Mouse (Mus musculus) kidney, embryonic 15.5 days (tissue): ENCODE measurements around the gene Caml. TPM values are rescaled to one million over a fixed set of nuclear protein-coding genes. Genes with fewer than 3 reads are reported as not detected.
A peak's percentile ranks its signal among the peaks of the same experiment; 100 is the strongest.
"Not testable (repeated sequence)": the region's sequence is repeated elsewhere in the genome, so short reads cannot be mapped to it uniquely, and the experiment has no call there.

Source experiments
- ATAC-seq: fragments of 200-750 bp; cut with Nextera tagmentation; replicated peaks from 2 replicates; pipeline ENCODE4 v1.8.0; 2017; ENCODE audit warnings: moderate TSS enrichment; ENCODE audit not compliant: low FRiP score
- H3K27ac ChIP-seq: fragments of 300-500 bp; sonication (generic); 2 replicates; pipeline ENCODE4 v1.5.1; 2015; ENCODE audit warnings: mild to moderate bottlenecking, inconsistent platforms
- H3K27me3 ChIP-seq: fragments of 300-500 bp; sonication (generic); 2 replicates; pipeline ENCODE4 v1.6.1; 2015; ENCODE audit warnings: inconsistent platforms
- H3K36me3 ChIP-seq: fragments of 300-500 bp; sonication (generic); 2 replicates; pipeline ENCODE4 v1.6.1; 2015; ENCODE audit warnings: inconsistent platforms
- H3K4me1 ChIP-seq: fragments of 300-500 bp; sonication (generic); 2 replicates; pipeline ENCODE4 v1.6.1; 2015; ENCODE audit warnings: inconsistent platforms
- H3K4me2 ChIP-seq: fragments of 300-500 bp; sonication (generic); 2 replicates; pipeline ENCODE4 v1.6.1; 2015; ENCODE audit warnings: moderate library complexity, mild to moderate bottlenecking, inconsistent platforms
- H3K4me3 ChIP-seq: fragments of 300-500 bp; sonication (generic); replicated peaks from 2 replicates; pipeline ENCODE4 v1.5.1; 2015; ENCODE audit warnings: mild to moderate bottlenecking, inconsistent platforms
- H3K9ac ChIP-seq: fragments of 300-500 bp; sonication (generic); 2 replicates; pipeline ENCODE4 v1.6.1; 2015; ENCODE audit warnings: mild to moderate bottlenecking, inconsistent platforms
- H3K9me3 ChIP-seq: fragments of 300-500 bp; sonication (generic); replicated peaks from 2 replicates; pipeline ENCODE4 v1.6.1; 2016; ENCODE audit warnings: inconsistent platforms
- WGBS: fragments of 180-500 bp; shearing (Covaris S2); methylation state at CpG from one replicate; pipeline ENCODE4 v1.1.7; 2015; ENCODE audit warnings: mixed read lengths; 5-methylcytosine and 5-hydroxymethylcytosine counted together
- polyA plus RNA-seq: library from polyadenylated mRNA; unstranded; fragments of >200 nt; fragmentation: Nextera tagmentation; extraction: Ambion mirVana; gene quantifications from 2 replicates; pipeline ENCODE4 v1.2.1, GENCODE M21; 2015

Gene Caml
- polyA plus RNA-seq, 1 experiment from 2014 or later = 60.7 TPM

DNA sequence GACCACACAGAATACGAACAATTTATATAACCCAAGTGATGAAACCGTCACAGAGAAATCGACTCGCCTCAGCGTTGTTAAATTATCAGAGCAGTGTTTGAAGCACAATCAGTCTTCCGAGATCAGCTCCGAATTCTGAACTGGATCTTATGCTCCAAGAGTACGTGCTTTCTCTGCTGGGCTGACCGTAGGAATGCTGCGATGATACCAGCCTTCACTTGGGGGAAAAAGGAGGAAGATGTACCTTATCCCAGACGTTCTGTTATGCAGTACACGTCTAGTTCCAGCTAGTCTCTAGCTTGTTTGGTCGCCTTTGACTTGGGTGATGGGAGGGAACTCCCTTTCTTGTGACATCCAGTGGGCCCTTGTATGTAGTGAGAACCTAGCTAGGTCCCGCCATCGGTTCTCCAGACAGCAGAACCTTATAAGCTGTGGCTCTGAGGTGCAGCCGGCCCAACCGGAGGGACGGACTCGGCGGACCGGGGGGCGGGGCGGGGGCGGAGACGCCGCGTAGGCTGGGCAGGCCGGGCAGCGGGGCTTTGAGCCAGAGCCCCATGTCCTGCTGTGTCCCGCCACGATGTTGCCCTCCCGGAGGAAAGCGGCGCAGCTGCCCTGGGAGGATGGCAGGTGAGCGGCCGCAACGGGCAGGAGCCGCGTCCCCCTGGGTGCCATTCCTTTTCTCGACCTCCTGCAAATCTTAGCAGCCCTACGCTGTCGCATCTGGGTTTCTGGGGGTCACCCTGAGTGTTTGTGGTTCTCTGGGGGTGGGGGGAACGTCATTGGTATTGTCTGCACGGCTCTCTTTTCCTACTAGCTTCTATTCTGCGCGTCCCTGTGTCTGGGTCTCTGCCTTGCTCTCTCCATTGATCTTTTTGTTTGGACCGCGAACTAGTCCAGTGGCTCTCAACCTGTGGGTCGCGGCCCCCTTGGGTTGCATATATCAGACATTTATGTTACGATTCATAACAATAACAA is 23.0 kb upstream of the Caml start, which contains the start of gene B4galt7:
Gene B4galt7, plus strand, starts transcription at position 331 of the 975 bp plus-strand sequence.
- WGBS = 11% methylated on average over 47 of the region's 51 CpGs
- peaks cover 50% of the 10 kb centered on the region for H3K36me3 ChIP-seq
- peak; percentile 93 for ATAC-seq

DNA sequence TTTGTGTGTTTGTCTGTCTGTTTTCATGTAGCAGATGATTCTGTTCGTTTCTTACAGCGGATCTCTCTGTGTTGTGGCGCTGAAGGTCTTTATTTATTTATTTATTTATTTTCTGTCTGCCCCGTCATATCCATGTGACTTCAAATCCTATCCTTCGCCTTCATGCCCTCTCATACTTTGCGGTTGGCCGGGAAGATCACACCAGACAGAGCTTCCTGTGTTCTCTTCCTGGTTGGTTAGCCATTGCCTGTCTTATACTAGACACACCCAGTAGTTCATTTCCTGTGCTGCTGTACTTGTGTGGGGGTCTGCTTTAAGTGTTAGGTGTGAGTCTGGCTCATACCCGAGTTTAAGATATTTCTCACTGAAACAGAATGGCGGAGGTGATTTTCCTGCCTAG is 22.1 kb upstream of the Caml start:
- Histone ChIP-seq H3K9me3 (no peaks in the 10 kb centered on the region), H3K4me2 (peak overlapping the region; percentile 70), H3K27me3 (no peaks in the 10 kb centered on the region), H3K9ac (peak overlapping the region; percentile 88), H3K36me3 (peaks cover 46% of the 10 kb centered on the region), H3K4me1 (peaks cover 18% of the 10 kb centered on the region), H3K4me3 (peak overlapping the region; percentile 83), H3K27ac (no peak overlapping the region)
- 15% methylated on average over 9 of the region's 9 CpGs for WGBS
- no peak for ATAC-seq

More for the DNA sequence above, 23.0 kb upstream of the Caml start, which contains the start of gene B4galt7:
- H3K9me3 ChIP-seq = no peaks in the 10 kb centered on the region
- no peaks in the 10 kb centered on the region for H3K27me3 ChIP-seq
- H3K27ac ChIP-seq = peak within 1 kb of the TSS; percentile 49; the same call in 1 of the 2 replicates
- H3K4me3 ChIP-seq = peak within 1 kb of the TSS; percentile 83
- peak within 1 kb of the TSS; percentile 70 for H3K4me2 ChIP-seq
- H3K9ac ChIP-seq = peak within 1 kb of the TSS; percentile 88
- peaks cover 18% of the 10 kb centered on the region for H3K4me1 ChIP-seq

DNA sequence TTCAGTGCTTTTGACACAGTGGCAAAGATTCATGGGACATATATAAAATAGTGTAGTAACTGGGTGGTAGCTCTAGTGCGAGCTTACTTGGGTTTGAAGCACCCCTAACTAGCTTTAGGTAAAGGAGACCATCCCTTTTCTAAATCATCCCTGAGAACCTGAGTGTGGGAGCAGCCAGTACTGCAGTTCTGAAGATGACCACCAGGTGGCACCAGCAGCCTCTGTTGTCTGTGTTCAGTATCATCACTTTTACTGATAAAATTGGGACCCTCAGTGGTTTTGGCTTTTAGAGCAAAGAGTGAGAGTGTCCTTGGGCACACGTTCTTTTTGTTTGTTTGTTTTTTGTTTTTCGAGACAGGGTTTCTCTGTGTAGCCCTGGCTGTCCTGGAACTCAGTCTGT is 21.2 kb upstream of the Caml start:
- WGBS = 2% methylated on average over 3 of the region's 3 CpGs
- Histone ChIP-seq H3K9me3 (no peaks in the 10 kb centered on the region), H3K4me2 (no peak overlapping the region), H3K36me3 (peaks cover 45% of the 10 kb centered on the region), H3K27ac (no peak overlapping the region), H3K27me3 (no peaks in the 10 kb centered on the region), H3K9ac (no peak overlapping the region), H3K4me3 (no peak overlapping the region), H3K4me1 (peaks cover 18% of the 10 kb centered on the region)
- ATAC-seq = no peak

DNA sequence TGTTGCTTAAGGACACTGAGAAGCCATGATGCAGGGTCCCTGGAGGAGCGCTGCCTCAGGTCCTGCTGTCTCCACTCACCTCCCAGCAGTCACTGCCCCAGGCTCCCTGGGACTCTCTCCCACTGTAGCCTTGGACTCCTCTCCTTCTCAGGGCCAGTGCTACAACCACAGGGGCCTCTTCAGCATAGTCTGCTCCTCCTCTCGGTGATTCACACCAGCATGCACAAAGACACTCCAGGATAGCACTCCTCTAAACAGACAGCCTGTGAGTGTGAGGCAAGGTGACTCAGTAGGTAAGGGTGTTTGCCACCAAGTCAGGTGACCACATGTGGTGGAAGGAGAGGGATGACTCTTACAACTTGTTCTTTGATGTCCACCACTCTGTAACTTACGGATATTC is 18.2 kb upstream of the Caml start:
- no peaks in the 10 kb centered on the region for H3K27me3 ChIP-seq
- ATAC-seq = no peak
- H3K9ac ChIP-seq = no peak overlapping the region
- no peak overlapping the region for H3K4me3 ChIP-seq
- WGBS = 92% methylated on average over 3 of the region's 3 CpGs
- H3K9me3 ChIP-seq = no peaks in the 10 kb centered on the region
- H3K36me3 ChIP-seq = peaks cover 55% of the 10 kb centered on the region
- H3K4me1 ChIP-seq = peaks cover 12% of the 10 kb centered on the region
- no peak overlapping the region for H3K27ac ChIP-seq
- no peak overlapping the region for H3K4me2 ChIP-seq

DNA sequence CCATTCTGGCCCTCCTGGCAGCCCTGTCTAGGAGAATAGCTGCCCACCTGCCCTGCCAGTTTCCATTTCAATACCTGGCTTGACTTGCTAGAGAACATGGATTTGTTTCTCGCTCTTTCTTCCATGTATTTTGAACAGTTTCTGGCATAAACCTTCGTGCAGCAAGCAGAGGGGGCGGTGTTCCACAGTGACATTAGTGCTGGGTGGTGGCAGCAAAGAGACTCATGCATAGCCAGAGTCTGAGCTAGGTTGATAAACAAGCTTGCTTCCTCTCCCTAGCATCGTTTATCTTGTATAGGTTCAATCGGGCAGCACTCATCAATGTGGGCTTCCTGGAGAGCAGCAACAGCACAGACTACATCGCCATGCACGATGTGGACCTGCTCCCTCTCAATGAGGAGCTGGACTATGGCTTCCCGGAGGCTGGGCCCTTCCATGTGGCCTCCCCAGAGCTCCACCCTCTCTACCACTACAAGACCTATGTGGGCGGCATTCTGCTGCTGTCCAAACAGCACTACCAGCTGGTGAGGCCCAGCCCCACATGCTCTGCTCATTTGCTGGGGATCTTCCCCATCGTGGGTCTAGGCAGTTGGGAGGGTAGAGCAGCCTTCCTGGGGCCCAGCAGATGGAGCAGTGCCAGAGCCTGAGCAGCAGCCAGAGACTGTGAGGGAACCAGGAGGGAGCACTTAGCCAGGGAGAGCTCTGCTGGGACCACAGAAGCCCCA is 15.7 kb upstream of the Caml start:
- Histone ChIP-seq H3K4me3 (no peak overlapping the region), H3K36me3 (peaks cover 68% of the 10 kb centered on the region), H3K4me1 (no peaks in the 10 kb centered on the region), H3K4me2 (no peak overlapping the region), H3K9me3 (no peaks in the 10 kb centered on the region), H3K9ac (no peak overlapping the region), H3K27me3 (no peaks in the 10 kb centered on the region), H3K27ac (no peak overlapping the region)
- 83% methylated on average over 10 of the region's 10 CpGs for WGBS
- ATAC-seq = no peak

DNA sequence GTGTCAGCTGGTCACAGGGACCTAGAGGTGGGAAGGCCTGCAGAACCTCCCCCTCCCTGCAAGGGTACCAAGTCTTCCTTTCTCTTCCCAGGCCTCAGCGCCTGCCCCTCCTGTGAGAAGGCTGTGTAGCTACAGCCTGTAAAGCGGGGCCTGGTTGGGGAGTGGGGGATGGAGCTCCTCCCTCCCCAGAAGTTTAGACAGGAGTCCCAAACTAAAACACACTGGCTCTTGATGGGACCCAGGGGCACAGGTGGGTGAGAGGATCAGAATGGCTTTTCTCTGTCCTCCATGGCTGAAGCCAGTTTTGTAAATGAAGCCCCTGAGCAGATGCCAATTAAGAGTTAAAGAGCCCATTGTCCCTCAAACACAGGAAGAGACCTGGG is 15.2 kb upstream of the Caml start:
- Histone ChIP-seq H3K4me3 (no peak overlapping the region), H3K27ac (no peak overlapping the region), H3K36me3 (peaks cover 68% of the 10 kb centered on the region), H3K4me2 (no peak overlapping the region), H3K9ac (no peak overlapping the region), H3K9me3 (no peaks in the 10 kb centered on the region), H3K27me3 (no peaks in the 10 kb centered on the region), H3K4me1 (no peaks in the 10 kb centered on the region)
- WGBS = 100% methylated on average over 2 of the region's 2 CpGs
- no peak for ATAC-seq

DNA sequence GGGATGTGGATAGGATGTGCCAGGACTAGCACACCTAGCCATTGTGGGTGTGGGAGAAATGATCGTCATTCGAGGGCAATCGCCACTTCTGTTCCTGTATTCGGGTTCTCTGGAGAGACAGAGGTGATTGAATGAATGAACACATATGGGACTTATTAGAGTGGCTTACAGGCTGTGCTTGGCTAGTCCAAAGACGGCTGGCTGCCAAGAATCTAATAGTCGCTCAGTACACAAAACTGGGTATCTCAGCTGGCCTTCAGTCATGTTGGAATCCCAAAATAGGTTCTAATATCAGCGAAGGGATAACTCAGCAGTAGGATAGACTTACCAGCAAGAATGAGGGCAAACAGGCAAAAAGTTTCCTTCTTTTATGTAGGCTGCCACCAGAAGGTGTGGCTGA is 10.8 kb upstream of the Caml start:
- Histone ChIP-seq H3K4me1 (0 out of 2 replicates have a peak, but pooled peaks cover 5% of the 10 kb centered on the region), H3K9me3 (no peaks in the 10 kb centered on the region), H3K27ac (no peak overlapping the region), H3K27me3 (no peaks in the 10 kb centered on the region), H3K4me3 (no peak overlapping the region), H3K9ac (no peak overlapping the region), H3K36me3 (peaks cover 38% of the 10 kb centered on the region), H3K4me2 (no peak overlapping the region)
- no peak for ATAC-seq
- WGBS = 87% methylated on average over 7 of the region's 7 CpGs

DNA sequence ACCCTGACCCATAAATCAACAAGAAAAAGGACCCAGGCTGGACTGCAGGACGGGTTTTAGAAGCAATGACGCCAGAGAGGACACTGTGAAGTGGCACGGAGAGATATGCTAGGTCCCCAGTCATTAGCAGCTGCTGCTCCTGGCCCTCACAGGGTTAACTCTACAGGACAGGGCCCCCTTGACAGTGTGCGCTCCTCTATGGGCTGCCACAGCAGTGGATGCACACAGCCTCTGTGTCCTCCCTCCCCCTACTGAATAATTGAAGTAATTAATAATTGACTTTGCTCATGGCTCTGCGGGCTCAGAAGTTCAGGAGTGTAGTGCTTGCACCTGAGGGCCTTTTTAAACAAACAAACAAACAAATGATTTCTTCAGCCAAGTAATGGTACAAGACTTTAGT is 9.3 kb upstream of the Caml start:
- Histone ChIP-seq H3K36me3 (peaks cover 24% of the 10 kb centered on the region), H3K27me3 (no peaks in the 10 kb centered on the region), H3K4me2 (no peak overlapping the region), H3K27ac (no peak overlapping the region), H3K4me3 (no peak overlapping the region), H3K9me3 (0 out of 2 replicates have a peak, but pooled peaks cover 3% of the 10 kb centered on the region), H3K9ac (no peak overlapping the region), H3K4me1 (0 out of 2 replicates have a peak, but pooled peaks cover 5% of the 10 kb centered on the region)
- ATAC-seq = 0 out of 2 replicates have a peak, but pooled peaks have one; percentile 29
- WGBS = 36% methylated on average over 5 of the region's 5 CpGs

DNA sequence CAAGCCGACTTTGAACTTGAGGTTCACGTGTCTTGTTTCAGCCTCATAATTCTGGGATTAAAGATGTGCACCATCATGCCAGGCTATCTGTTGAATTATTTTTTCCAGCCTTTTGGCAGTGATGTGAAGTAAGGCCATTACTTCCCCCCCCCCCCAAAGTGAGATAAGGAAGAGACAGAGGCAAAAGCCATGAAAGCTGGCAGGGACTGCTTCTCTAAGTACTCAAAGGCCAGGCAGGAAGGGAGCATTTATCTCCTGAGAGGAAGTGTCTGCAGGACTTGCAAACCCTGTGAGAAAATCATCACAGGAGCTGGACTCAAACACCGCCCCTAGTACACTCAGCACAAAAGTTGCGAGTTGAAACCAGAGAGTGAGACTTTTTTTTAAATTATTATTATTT is 3.5 kb upstream of the Caml start:
- no peak overlapping the region for H3K27ac ChIP-seq
- peaks cover 15% of the 10 kb centered on the region for H3K4me1 ChIP-seq
- no peaks in the 10 kb centered on the region for H3K27me3 ChIP-seq
- H3K4me3 ChIP-seq = no peak overlapping the region
- no peaks in the 10 kb centered on the region for H3K36me3 ChIP-seq
- ATAC-seq = no peak
- 92% methylated on average over 4 of the region's 4 CpGs for WGBS
- H3K9ac ChIP-seq = no peak overlapping the region
- 0 out of 2 replicates have a peak, but pooled peaks cover 3% of the 10 kb centered on the region for H3K9me3 ChIP-seq
- no peak overlapping the region for H3K4me2 ChIP-seq

DNA sequence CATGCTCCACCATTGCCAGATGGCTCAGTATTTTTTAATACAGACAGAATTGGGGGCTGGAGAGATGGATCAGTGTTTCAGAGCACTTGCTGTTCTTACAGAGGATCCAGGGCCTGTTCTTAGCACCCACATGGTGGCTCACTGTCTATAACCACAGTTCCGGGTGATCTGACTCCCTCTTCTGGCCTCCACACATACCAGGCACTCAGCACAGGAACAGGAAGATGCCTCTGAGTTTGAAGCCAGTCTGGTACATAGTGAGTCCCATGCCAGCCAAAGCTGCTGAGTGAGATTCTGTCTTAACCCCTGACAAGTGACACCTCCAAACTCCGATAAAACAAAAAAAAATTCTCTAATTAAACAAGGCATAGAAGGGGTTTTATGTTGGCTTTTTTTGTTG is 2.5 kb upstream of the Caml start:
- 73% methylated on average over 2 of the region's 2 CpGs for WGBS
- ATAC-seq = no peak
- H3K4me3 ChIP-seq = no peak overlapping the region

DNA sequence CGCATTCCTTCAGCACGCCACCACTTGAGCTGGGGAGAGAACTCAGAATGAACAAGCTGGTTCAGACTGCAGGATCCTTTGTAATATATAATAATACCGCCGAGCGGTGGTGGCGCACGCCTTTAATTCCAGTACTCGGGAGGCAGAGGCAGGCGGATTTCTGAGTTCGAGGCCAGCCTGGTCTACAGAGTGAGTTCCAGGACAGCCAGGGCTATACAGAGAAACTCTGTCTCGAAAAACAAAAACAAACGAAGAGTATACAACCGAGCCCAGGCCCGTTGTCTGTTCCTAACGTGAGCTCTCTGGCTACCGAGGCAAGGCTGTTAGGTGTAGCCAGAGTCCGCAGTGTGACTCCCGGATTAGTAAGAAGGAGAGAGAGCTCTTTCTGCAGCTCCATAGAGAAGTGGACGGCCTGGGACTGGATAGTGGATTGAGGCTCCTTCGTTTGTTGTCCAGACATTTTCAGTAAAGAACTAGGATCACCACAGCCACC is 603 bp upstream of the Caml start:
- not testable (repeated sequence) for H3K9me3 ChIP-seq, ATAC-seq, H3K27me3 ChIP-seq
- peak overlapping the region; percentile 86 for H3K9ac ChIP-seq
- peak overlapping the region; percentile 76 for H3K4me2 ChIP-seq
- peaks cover 21% of the 10 kb centered on the region for H3K4me1 ChIP-seq
- 23% methylated on average over 20 of the region's 20 CpGs for WGBS
- peaks cover 26% of the 10 kb centered on the region for H3K36me3 ChIP-seq
- H3K4me3 ChIP-seq = peak overlapping the region; percentile 84
- peak overlapping the region; percentile 94 for H3K27ac ChIP-seq

More for the DNA sequence above, 2.5 kb upstream of the Caml start:
- Histone ChIP-seq H3K4me2 (no peak overlapping the region), H3K36me3 (peaks cover 7% of the 10 kb centered on the region), H3K27ac (no peak overlapping the region), H3K9ac (no peak overlapping the region), H3K9me3 (0 out of 2 replicates have a peak, but pooled peaks cover 3% of the 10 kb centered on the region), H3K4me1 (peaks cover 21% of the 10 kb centered on the region), H3K27me3 (no peaks in the 10 kb centered on the region)
